Mouse (Mus musculus): ENCODE measurements around the gene Rtp2.

DNA sequence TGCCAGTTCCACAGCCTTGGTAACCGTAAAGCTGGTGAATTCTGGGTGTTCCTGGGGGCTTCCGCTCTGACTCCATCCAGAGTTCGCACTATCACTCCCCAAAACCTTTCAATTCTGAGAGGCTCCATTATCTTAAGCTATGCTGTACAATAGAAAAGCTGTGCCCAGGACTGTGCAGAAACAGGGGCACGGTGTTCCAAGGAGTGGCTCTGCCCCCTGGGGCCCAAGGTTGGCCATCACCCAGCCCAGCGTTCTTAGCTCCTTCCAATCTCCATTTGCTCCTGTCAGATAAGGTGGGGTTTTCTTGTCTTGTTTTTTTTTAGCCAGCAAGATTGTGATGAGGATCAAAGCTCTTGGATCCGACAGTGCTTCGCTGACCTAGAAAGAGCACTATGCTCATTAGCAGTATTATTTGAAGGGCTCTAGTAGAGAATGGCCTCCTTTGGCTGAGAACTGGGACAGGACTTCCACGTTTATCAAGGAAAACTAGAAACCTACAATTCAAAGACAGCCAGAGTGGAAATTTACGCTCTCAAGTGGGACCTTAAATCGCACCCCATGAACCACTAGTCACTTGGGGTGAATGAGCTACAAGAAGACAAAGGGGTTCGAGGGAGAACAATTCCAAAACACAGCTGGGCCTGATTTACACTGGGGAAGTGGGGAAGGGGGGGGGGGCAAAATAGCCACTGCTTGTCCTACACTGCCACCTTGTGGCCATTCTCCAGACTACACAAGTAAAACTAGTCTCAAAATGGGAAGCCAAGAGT is 21.2 kb upstream of the Rtp2 start:
- TF ChIP-seq CTCF (IDR thresholded peaks at IDR 0.05; ENCODE audit: low read depth) (peak; percentile 84), EP300 (optimal IDR thresholded peaks at IDR 0.05) (no peak)

Measured in stomach, postnatal 0 days (tissue).